Mouse (Mus musculus) bone marrow macrophage, adult 2 months (primary cell): ENCODE results near the gene Ak1.

Experiments
- CTCF ChIP-seq: IDR thresholded peaks from 2 replicates; pipeline ENCODE4 v1.5.1; 2012; ENCODE audit warnings: low read depth, mild to moderate bottlenecking, low read length, moderate library complexity
- POLR2A ChIP-seq: IDR thresholded peaks from 2 replicates; pipeline ENCODE4 v1.6.1; 2012; ENCODE audit warnings: mild to moderate bottlenecking, low read depth, low read length, borderline replicate concordance

DNA sequence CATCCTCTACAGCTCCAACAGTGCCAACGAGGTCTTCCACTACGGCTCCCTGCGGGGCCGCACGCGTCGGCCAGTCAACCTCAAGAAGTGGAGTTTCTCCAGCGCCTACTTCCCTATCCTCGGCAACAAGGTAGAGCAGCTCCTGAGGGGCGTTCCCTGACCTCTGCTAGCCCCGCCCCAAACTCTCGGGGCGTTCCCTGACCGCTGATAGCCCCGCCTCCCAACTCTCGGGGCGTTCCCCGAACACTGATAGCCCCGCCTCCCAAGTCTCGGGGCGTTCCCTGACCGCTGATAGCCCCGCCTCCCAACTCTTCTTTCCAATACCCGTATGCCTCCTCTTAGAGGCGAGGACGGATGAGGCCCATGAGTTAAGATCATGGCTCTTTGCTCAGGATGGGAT is 9.3 kb upstream of the Ak1 start:
- TF ChIP-seq CTCF (no peak), POLR2A (no peak)
